Mouse (Mus musculus) CH12.LX (cell line): ENCODE data around the gene Gm3880. TPM values are rescaled to one million over a fixed set of nuclear protein-coding genes. Genes with fewer than 3 reads are reported as not detected.
"Not testable (repeated sequence)": the region's sequence is repeated elsewhere in the genome, so short reads cannot be mapped to it uniquely, and the experiment has no call there.

Experiments
- DNase-seq: peaks from one replicate; pipeline ENCODE4 v3.0.0-alpha.2; 2013; ENCODE audit errors: extremely low read depth
- H3K27ac ChIP-seq: 2 replicates; pipeline ENCODE4 v1.5.1; 2012; ENCODE audit warnings: low read depth, mild to moderate bottlenecking, control low read depth, moderate library complexity; ENCODE audit not compliant: insufficient read depth
- H3K27me3 ChIP-seq: replicated peaks from 2 replicates; pipeline ENCODE3; 2012; ENCODE audit warnings: inconsistent platforms
- H3K36me3 ChIP-seq, 2 experiments: replicated peaks in 1 of 2; 2 replicates each; pipeline versions ENCODE3 to v1.6.1; 2012; ENCODE audit warnings: inconsistent platforms in 1 of 2, low read length in 1 of 2, mild to moderate bottlenecking in 1 of 2, mixed read lengths in 1 of 2, moderate library complexity in 1 of 2; ENCODE audit not compliant: control insufficient read depth in 1 of 2, insufficient read depth in 1 of 2
- H3K4me1 ChIP-seq, 2 experiments: 2 replicates each; pipeline ENCODE4 v1.6.1; 2012; ENCODE audit warnings: inconsistent platforms in 1 of 2, moderate library complexity in 1 of 2; ENCODE audit not compliant: insufficient read depth in 2 of 2, control insufficient read depth in 1 of 2
- H3K4me2 ChIP-seq: 2 replicates; pipeline ENCODE4 v1.6.1; 2012; ENCODE audit warnings: low read depth, mild to moderate bottlenecking, control low read depth; ENCODE audit not compliant: poor library complexity, insufficient read depth, severe bottlenecking
- H3K4me3 ChIP-seq, 3 experiments: fragments of 150-350 bp in 1 of 3; sonication (generic) in 1 of 3; replicated peaks in 1 of 3; 2 replicates each; pipeline versions ENCODE3 to v1.5.1; 2011 to 2012; ENCODE audit warnings: low read depth in 2 of 3, low read length in 2 of 3, mild to moderate bottlenecking in 2 of 3, moderate library complexity in 2 of 3, control low read depth in 1 of 3, improper control_type of control experiment in 1 of 3, inconsistent platforms in 1 of 3, mixed read lengths in 1 of 3; ENCODE audit not compliant: poor library complexity in 1 of 3
- H3K79me2 ChIP-seq: replicated peaks from 2 replicates; pipeline ENCODE4 v1.6.1; 2012; ENCODE audit warnings: mild to moderate bottlenecking, moderate library complexity; ENCODE audit not compliant: control insufficient read depth, poor library complexity, insufficient read depth, severe bottlenecking; ENCODE audit errors: extremely low read depth
- H3K9ac ChIP-seq: 2 replicates; pipeline ENCODE4 v1.6.1; 2012; ENCODE audit warnings: low read depth, mild to moderate bottlenecking, control low read depth, moderate library complexity; ENCODE audit not compliant: insufficient read depth
- H3K9me3 ChIP-seq: replicated peaks from 2 replicates; pipeline ENCODE3; 2012; ENCODE audit warnings: low read length, inconsistent platforms, mixed read lengths
- dilution Hi-C: fragments of 300-500 bp; cut with MboI; formaldehyde crosslinking; loops from 2 replicates; pipeline ENCODE4 v1.14.3; 2020; ENCODE audit warnings: low sequenced_read_pairs; ENCODE audit not compliant: extremely low pct_unique_long_range_greater_than_20kb, extremely low pct_ligation_motif_present
- in situ Hi-C: fragments of 300-500 bp; cut with MboI; formaldehyde crosslinking; loops from 3 replicates; pipeline ENCODE4 v1.14.3; 2019; ENCODE audit warnings: low sequenced_read_pairs, low pct_ligation_motif_present, low pct_unique_long_range_greater_than_20kb, mixed read lengths
- polyA plus RNA-seq: library from polyadenylated mRNA; unstranded; fragments of >175 nt; gene quantifications from 2 replicates; pipeline ENCODE4 v1.2.1, GENCODE M21; 2012; ENCODE audit warnings: low read depth; ENCODE audit not compliant: insufficient read length
- total RNA-seq, 2 experiments: library from RNA; depleted of rRNA; stranded (reverse); fragments of 300-350 nt in 1 of 2; fragments of >200 nt in 1 of 2; gene quantifications; 2 replicates each; pipeline ENCODE4 v1.2.3; 2012 to 2014

Gm3880 gene
- not detected in 2 replicates for total RNA-seq (2012; rRNA removed)
- total RNA-seq (2014; rRNA removed): not detected in 2 replicates
- polyA plus RNA-seq: not detected in 2 replicates

DNA sequence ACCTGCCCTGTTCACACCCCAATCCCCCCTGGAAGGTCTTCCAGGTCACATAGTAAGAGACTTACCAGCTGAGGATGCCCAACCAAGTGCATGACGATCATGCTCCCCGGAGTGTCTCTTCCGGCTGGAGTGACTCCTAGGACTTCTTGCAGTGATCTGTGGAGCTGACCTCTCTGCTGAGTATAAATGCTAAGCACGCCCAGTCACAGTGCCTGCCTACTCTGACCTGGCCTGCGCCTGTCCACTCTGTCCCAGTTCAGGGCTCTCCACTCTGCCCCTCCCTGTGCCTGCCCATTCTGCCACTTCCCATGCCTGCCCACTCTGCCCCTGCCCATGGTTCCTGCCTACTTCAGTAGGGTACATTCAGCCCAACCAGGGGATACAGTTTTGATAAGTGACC is at the start of gene Gm3880:
Gene Gm3880, minus strand, starts transcription at position 101 of the 400 bp plus-strand sequence.
- H3K9ac ChIP-seq, H3K4me2 ChIP-seq, H3K27me3 ChIP-seq, dilution Hi-C loops, H3K79me2 ChIP-seq, in situ Hi-C loops, H3K27ac ChIP-seq, H3K4me3 ChIP-seq, H3K9me3 ChIP-seq, H3K4me1 ChIP-seq, DNase-seq, H3K36me3 ChIP-seq: not testable (repeated sequence)

DNA sequence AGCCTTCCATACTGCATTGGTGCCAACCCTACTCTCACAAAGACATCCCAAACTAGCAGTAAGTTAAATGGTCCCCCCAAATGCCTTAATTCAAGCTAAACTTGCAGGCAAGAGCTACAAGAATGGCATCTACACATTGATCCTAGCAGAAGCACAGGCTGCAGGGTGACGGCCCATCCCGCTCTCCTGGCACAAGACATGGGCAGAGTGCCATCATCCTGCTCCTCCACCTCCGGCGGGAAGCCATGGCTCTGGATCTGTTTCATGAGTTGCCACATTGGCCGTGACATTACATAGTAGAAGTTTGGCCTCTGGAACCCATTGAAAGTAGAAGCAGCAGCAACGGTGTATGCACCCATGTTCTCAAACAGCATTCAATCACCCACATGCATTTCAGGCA is 37.5 kb upstream of the Gm3880 start:
- H3K36me3 ChIP-seq, dilution Hi-C loops, DNase-seq, H3K4me3 ChIP-seq, H3K4me1 ChIP-seq, H3K27ac ChIP-seq, H3K79me2 ChIP-seq, H3K27me3 ChIP-seq, H3K9ac ChIP-seq, H3K9me3 ChIP-seq, in situ Hi-C loops, H3K4me2 ChIP-seq: not testable (repeated sequence)

DNA sequence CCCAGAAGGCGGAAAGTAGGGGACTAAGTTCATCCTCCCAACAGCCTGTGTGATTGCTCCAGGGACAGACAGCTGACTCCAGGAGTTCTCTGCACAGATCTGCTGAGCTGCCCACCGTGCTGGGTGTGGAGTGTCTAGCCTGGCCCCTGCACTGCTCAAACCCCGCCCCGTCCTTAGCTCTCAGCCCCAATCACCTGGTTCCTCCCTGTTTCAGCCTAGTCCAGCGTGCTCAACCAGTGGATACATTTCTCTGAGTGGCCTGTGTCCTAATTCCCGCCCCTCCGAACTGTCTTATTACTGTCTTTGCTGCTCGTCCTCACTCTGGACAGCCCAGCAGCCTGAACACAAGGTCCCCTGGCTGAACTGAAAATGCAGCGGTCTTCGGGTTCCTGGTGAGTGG is 20.8 kb upstream of the Gm3880 start, which contains the start of the genes Gm9112 and Dmrtc1b:
Gene Gm9112, minus strand, starts transcription at position 101 of the 400 bp plus-strand sequence.
Gene Dmrtc1b, plus strand, starts transcription at position 331 of the 400 bp plus-strand sequence.
- DNase-seq, H3K27ac ChIP-seq, H3K4me3 ChIP-seq, in situ Hi-C loops, H3K4me2 ChIP-seq, H3K9me3 ChIP-seq, H3K9ac ChIP-seq, dilution Hi-C loops, H3K27me3 ChIP-seq, H3K36me3 ChIP-seq, H3K4me1 ChIP-seq, H3K79me2 ChIP-seq: not testable (repeated sequence)

DNA sequence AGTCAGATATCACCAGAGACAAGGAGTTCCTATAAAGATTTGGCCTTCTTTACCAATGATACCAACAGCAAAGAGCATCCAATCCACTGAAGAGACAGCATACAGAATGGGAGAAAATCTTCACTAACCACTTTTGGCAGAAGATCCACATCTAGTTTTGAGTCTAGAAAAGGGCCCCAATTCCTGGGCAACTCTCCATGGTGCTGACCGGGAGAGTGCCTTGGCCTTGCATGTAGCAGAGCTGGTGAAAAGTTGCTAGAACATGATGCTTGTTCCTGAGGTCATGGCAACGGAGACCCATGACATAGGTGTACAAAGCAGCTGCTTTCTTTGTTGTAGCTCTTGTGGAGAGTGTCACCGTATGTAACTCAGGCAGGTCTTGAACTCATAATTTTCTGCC is 13.9 kb upstream of the Gm3880 start:
- H3K36me3 ChIP-seq, in situ Hi-C loops, H3K27me3 ChIP-seq, H3K4me3 ChIP-seq, H3K9me3 ChIP-seq, DNase-seq, H3K4me2 ChIP-seq, H3K9ac ChIP-seq, H3K79me2 ChIP-seq, dilution Hi-C loops, H3K4me1 ChIP-seq, H3K27ac ChIP-seq: not testable (repeated sequence)
